Mouse (Mus musculus) CH12.LX (cell line): ENCODE results near the gene Cdh26.

Experiments
- CTCF ChIP-seq, 2 experiments: IDR thresholded peaks in 1 of 2; conservative IDR thresholded peaks in 1 of 2; 2 replicates each; pipeline ENCODE4 v1.5.1; 2011 to 2012; ENCODE audit warnings: low read depth in 2 of 2, low read length in 2 of 2, improper control_type of control experiment in 1 of 2, inconsistent platforms in 1 of 2, mild to moderate bottlenecking in 1 of 2, moderate library complexity in 1 of 2
- MXI1 ChIP-seq: IDR thresholded peaks from 2 replicates; pipeline ENCODE4 v1.6.1; 2011; ENCODE audit warnings: mild to moderate bottlenecking, low read depth, low read length, improper control_type of control experiment
- NELFE ChIP-seq: IDR thresholded peaks from 2 replicates; pipeline ENCODE4 v1.6.1; 2011; ENCODE audit warnings: low read depth, low read length, improper control_type of control experiment
- POLR2A ChIP-seq: IDR thresholded peaks from 2 replicates; pipeline ENCODE4 v1.6.1; 2011; ENCODE audit warnings: low read depth, mild to moderate bottlenecking, improper control_type of control experiment, low read length
- POLR2AphosphoS2 ChIP-seq: IDR thresholded peaks from 2 replicates; pipeline ENCODE4 v1.6.1; 2011; ENCODE audit warnings: low read depth, low read length, improper control_type of control experiment
- ZKSCAN1 ChIP-seq: IDR thresholded peaks from 2 replicates; pipeline ENCODE4 v1.6.1; 2012; ENCODE audit warnings: low read depth, inconsistent platforms, low read length, improper control_type of control experiment, borderline replicate concordance
- ZMIZ1 ChIP-seq: IDR thresholded peaks from 2 replicates; pipeline ENCODE4 v1.6.1; 2012; ENCODE audit warnings: low read depth, mild to moderate bottlenecking, inconsistent platforms, low read length, improper control_type of control experiment

DNA sequence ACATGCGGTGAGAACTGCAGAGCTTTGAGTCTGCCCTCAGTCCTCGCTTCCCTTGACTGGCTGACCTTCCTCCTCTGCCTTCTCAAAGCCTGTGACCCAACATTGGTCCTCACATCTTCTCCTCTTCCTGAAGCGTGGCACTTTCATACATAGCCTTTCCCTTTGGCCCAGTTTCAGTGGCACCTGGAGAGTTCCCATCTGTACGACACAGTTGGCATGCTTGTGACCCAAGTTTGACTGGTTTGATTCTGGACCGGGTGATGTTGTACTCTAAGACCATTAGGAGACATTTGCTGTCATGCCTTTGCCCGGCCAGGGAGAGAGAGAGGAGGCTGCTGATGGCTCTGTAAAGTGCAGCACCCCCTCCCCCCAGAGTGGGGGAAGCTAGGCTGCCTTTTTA, 96.4 kb downstream of the Cdh26 start:
- TF ChIP-seq POLR2A (no peak), ZKSCAN1 (no peak), NELFE (no peak), CTCF (conservative IDR thresholded peaks at IDR 0.05 in 1 of 2, IDR thresholded peaks at IDR 0.05 in 1 of 2; ENCODE audit: low read depth in 2 of 2, low read length in 2 of 2) (no peak), MXI1 (no peak), POLR2AphosphoS2 (no peak), ZMIZ1 (no peak)
